Mouse (Mus musculus): ENCODE data around the gene Rbm6.

Gene Rbm6

DNA sequence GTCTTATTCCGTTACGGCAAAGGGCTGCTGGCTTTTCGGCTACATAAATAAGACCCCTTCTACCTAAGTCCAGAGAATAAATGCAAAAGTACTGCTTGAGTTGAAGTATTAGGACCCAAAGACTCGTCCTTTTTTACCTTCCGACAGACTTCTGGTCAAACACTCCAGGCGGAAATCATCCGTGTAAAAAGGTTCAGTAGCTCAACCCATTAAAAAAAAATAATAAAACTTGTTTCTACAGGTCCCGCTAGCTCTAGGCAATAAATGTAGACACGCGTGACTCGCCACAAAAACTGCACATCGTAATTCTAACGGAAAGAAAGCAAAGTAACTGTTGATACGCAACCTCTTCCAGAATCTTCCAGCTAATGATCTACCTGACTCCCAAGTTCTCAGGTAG is at the start of gene Rbm6:
Gene Rbm6 (minus strand): TSS at position 101 of the 400 bp plus-strand sequence.
- no peak for DNase-seq

DNA sequence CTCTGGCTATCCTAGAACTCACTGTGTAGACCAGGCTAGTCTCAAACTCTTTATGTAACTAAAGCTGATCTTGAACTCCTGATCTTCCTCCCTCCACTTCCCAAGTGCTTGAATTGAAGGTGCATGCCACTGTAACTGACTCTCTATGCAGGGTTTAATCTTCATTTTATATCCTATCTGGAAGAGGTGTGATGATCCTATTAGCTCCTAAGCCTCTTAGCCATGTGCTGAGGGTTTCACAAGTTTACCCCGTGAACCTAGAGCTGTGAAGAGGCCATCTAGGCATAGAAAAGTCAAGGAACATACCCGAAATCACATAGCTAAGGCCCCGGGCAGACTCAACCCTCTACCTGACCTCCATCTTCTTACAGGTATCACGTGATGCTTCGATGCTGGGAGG is 46.4 kb upstream of the Rbm6 start:
- no peak for DNase-seq

DNA sequence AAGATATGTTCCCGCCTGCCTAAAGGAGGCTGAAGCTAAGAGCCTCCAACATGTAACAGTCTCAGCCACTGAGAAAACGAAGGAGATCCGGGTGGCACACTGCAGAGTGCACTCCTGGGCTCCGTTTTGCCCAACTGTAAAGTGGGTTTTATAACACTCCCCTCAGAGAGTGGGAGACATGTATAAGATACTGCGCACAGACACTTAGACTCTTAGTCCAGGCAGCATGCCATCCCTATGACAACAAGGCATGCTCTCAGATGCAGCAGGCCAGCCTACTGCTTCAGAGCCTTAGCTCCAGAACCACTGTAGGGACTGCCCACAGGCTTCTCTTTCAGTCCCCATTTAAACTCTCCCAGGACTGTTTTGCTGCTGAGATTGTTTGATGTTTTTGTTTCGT is 45.8 kb upstream of the Rbm6 start:
- no peak for DNase-seq

DNA sequence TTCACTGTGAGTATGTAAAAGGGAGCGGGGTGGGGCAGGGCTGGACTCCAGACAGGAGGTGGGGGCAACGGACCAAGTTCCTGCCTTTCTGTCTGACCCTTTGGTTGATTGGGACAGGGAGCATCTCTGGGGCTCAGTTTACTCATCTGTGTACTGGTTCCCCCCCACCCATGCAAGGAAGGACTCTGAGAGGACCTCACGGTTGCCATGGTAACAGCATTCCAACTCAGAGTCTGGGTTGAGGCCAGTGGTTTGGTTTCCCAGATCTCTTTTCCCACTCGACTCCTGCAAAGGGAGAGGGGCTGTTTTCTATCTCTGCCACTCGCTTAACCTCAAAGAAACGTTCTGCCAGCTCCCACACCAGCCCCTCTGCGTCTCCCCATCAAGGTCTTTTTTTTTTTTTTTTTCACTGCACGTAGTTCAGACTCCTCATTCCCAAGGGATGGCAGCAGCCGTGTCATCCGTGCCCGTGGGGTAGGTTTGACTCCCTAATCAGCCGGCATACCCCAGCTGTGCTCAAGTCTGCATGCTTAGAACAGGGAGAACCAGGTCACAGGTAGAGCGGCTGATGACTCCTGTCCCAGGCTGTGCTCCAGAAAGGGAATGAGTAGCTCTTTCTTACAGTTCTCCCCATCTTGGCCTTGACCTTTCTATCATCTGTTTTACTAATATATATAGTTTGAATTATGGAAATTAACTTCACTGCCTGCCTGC is 45.0 kb upstream of the Rbm6 start:
- peak; percentile 38 for DNase-seq

DNA sequence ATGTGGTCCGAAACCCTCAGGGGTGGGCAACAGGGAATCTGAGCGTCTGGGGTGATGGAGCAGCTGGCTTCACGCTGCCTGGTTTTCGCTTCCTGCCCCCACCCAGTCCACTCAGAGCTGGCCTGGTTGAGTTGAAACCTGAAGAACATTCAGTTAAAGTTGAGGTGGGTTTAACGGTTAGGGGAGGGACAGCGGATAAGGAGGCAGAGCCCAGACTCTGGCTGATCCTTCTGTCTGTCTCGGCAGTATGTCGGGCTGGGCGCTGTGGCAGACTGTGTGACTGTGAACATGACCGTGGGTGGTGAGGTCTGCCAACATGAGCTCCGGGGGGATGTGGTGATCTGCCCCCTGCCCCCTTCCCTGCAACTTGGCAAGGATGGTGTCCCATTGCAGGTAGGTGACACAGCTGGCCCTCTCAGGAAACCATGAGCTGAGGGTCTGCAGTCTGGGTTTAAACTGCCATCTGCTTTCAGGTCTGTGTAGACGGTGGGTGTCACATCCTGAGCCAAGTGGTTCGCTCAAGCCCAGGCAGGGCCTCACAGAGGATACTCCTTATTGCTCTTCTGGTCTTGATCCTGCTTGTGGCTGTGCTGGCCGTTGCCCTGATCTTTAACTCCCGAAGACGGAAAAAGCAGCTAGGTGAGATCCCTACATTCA is 41.9 kb upstream of the Rbm6 start:
- no peak for DNase-seq

DNA sequence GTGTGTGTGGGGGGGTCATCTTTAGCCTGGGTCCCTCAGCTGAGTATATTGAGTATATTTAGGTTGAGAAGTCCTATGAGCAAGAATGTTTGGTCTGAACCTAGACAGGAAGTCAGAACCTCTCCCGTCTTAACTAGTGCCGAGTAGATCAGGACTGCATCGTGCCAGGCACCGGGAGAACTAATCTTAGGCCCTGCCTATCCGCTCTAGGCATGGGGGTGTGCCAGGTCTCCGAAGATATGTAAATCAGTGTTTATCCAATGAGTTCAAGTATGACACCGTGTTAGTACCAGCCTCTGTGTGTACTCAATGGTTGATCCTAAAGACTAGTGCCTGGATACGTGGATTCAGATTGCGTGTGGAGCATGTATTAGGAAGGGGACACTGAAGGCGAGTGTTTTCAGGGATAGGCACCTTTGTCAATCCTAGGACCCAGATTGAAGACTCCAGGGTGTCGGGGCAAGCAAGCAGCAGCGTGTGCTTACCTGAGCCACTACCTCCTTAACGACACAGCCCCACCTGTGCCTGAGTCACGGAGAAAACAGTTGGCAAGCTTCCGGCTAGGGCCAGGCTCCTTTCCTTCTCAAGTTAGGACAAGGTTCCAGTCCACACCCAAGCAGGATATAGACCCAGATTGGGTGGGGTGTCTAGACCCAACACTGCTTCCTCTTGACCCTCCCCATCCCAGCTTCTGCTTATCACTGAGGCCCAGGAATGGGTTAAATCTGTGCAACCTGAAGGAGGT is 37.2 kb upstream of the Rbm6 start:
- DNase-seq: no peak

DNA sequence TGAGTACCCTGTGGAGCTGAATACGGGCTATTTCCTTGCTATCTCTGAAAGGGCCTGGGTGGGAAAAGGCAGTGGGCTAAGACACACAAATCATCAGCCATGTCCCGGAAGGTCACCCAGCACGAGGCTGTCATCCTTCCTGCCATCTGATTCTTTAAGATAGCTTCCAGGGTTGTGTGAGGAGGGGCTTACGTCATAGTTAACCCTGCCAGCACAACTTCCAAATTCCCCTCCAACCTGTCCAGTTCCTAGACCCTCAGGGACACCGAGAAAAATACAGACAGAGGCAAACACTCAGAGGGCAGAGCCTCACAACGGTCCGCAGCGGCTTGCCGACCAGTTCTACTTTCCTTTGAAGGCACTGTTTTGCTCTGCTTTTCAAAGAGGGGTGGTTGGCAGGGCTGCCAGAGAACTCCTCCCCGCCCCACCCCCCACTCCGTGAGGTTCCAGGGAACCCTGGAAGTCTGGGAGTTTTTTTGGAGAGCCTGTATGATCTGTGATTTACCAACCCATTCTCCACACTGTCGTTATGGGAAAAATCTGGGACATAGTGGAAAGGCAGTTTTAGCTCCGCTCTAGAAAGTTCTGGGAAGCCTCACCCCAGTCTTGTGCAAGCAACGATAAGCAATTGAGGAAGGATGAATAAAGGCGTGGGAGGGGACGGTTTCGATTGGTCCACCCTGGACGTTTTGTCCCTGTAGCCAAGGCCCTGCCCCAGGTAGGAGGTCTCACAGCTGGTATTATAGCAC is 35.5 kb upstream of the Rbm6 start:
- DNase-seq: no peak

DNA sequence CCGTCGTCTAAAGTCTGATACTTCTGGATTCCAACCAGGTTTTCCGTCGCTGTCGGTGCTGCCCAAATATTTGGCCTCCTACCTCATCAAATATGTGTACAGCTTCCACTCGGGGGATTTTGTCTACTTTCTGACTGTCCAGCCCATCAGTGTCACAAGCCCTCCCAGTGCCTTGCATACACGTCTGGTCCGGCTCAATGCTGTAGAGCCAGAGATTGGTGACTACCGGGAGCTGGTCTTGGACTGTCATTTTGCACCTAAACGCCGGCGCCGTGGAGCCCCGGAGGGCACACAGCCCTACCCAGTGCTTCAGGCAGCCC is 34.7 kb upstream of the Rbm6 start:
- DNase-seq: no peak

DNA sequence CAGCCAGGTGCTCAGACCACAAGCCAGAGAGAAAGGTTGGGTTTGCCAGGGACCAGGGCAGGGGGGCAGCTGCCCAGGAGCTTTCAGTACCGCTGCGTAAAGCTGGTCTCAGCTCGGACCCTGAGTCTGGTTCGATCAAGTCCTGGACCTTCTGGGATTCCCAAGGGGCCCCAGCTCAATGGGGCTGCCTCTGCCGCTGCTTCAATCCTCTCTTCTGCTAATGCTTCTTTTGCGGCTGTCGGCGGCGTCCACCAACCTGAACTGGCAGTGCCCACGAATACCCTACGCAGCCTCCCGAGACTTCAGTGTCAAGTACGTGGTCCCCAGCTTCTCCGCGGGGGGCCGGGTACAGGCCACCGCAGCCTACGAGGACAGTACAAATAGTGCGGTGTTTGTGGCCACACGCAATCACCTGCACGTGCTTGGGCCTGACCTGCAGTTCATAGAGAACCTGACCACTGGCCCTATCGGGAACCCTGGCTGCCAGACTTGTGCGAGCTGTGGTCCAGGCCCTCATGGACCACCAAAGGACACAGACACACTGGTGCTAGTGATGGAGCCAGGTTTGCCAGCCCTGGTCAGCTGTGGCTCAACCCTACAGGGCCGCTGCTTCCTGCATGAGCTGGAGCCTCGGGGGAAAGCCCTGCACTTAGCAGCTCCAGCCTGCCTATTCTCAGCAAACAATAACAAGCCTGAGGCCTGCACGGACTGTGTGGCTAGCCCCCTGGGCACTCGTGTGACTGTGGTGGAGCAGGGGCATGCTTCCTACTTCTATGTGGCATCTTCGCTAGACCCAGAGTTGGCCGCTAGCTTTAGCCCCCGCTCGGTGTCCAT is 34.1 kb upstream of the Rbm6 start:
- DNase-seq: no peak

DNA sequence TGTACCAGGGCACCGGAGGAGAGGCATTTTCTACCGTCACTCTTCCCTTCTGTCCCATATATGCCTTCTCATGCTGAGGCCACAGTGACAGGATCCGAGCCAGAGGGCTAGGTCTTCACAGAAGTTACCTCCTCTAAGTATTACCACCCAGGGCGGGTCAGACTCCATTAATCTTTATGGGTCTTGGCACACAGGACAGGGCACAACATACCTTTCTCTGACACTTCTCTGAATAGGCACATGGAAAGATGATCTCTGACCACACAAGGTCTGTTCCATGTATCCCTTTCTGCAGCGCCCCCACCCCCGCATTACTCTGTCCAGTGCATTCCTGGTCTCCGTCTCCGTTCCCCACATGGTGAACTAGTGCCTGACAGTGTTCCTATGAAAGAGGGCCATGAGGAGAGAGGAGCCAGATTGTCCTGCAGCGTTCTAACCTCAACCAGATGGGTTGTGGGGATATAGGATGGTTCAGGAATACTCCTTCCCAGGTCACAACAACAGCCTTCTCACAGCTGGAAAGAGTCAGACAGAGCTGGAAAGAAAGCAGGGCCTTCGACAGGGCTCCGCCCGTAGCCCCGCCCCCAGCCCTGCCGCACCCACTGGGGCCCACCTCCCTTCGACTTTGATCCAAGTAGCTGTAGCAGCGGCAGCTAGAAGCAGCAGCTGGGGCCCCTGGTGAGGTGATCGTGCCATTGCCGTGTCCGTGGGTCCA is 33.4 kb upstream of the Rbm6 start, which contains the start of gene Mst1r:
Gene Mst1r (plus strand): TSS at position 622 of the 715 bp plus-strand sequence.
- no peak for DNase-seq

DNA sequence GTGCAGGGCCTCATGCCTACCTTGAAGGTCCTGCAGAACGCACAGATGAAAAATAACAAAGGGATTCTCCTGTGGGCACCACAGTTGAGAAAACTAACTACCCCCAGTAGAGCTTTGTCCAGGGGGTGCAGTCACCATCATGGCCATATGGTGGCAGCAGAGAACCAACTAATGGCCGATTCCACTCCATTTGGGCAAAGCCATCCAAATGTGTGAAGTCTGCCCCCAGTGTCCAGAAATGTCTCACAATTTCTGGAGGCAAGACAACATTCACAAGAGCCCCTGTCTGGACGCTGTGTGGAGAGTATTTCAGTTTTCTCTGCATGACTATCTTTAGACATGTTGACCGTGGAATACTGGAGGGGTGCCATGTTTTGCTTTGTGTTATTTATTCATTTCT is 31.7 kb upstream of the Rbm6 start:
- peak; percentile 91 for DNase-seq

DNA sequence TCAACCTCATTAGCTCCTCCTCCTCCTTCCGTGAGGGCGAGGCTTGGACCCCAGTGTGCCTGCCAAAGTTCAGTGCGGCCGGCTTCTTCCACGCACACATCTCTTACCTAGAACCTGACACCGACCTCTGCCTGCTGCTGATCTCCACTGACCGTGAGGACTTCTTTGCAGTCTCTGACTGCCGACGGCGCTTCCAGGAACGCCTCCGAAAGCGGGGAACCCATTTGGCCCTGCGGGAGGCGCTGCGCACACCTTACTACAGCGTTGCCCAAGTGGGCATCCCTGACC is 28.5 kb upstream of the Rbm6 start:
- DNase-seq: no peak

DNA sequence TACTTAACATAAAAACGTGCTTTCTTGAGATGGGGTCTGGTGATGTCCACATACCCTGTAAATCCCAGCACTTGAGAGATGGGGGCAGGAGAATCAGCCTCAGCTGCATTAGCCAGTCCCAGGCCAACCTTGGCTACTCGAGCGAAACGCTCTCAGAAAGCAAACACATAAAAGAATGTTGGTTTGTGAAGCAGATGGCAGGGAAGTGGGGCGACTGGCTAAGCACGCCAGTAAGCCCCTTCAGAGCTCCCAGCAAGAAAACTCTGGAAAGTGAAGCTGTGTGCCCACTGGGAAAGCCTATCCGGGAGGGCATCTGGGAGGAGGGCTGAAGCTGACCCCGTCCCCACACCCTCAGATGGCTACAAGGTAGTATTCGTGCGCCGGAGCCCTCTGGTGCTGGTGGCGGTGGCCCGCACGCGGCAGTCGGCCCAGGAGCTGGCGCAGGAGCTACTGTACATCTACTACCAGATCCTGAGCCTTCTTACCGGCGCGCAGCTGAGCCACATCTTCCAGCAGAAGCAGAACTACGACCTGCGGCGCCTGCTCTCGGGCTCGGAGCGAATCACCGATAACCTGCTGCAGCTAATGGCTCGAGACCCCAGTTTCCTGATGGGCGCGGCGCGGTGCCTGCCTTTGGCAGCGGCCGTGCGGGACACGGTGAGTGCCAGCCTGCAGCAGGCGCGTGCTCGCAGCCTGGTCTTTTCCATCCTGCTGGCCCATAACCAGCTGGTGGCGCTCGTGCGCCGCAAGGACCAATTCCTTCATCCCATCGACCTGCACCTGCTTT is 28.0 kb upstream of the Rbm6 start:
- peak; percentile 89 for DNase-seq

DNA sequence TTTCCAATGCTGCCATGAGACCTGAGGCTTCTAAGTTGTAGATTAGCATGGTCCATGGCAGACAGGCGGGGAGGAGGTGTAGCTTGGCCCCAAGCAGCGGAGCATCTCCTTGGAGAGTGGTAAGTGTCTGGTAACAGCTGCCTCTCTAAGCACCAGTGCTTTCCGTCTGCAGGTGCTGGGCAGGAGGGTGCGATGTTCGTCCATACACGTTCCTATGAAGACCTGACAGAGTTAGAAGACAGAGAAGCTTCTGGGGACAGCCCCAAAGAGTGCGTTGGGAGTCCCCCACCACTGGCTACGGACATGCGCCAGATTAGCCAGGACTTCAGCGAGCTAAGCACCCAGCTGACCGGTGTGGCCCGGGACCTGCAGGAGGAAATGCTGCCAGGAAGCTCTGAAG is 26.8 kb upstream of the Rbm6 start:
- DNase-seq: no peak

DNA sequence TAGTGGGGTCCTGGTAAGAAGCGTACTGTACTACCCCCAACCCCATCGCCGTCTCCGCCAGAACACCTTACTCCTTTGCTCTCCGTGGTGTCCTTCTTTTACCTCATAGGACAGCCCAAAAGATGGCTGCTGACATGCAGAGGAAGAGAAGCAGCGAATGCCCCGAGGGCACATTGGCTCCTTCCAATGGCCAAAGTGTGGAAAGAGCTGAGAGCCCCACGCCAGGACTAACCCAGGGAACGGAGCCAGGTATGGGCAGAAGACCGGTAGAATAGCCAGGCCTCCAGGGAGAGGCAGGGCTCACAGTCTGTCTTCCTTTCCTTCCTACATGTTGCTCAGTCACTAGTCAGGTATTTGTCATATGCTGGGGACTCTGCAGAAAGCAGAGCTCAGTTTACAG is 25.5 kb upstream of the Rbm6 start:
- no peak for DNase-seq

DNA sequence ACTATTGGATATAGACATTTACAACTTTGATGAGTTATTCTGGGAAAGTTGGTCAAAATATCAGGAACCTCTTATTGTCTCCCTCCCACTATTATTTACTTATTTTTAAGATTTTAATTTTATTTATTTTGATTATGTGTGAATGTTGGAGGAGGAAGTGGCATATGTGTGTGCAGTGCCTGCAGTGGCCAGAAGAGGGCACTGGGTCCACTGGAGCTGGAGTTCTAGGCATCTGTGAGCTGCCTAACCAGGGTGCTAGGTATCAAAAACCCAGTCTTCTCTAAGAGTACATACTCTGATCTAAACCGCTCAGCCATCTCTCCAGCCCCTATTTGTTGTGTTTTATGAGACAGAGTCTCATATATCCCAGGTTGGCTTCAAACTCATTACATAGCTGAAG is 18.0 kb upstream of the Rbm6 start:
- DNase-seq: no peak

DNA sequence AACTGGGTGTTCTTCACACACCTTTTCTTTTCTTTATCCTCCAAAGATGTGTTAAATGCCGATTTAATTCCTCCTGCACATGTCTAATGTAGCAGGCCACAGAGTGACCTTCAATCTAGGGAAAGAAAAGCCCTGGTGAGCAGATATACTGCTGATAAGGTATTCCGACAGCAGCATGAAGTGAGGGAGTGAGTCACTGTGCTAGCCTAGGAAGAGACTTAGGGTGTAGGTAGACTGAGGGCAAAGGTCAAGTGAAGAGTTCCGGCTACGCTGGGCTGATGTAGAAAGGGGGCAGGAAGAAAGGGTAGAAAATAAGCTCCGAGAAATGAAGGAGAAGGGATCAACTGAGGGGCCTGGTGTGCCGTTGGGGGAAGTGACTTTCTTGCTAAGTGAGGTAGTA is 17.2 kb upstream of the Rbm6 start:
- DNase-seq: no peak

DNA sequence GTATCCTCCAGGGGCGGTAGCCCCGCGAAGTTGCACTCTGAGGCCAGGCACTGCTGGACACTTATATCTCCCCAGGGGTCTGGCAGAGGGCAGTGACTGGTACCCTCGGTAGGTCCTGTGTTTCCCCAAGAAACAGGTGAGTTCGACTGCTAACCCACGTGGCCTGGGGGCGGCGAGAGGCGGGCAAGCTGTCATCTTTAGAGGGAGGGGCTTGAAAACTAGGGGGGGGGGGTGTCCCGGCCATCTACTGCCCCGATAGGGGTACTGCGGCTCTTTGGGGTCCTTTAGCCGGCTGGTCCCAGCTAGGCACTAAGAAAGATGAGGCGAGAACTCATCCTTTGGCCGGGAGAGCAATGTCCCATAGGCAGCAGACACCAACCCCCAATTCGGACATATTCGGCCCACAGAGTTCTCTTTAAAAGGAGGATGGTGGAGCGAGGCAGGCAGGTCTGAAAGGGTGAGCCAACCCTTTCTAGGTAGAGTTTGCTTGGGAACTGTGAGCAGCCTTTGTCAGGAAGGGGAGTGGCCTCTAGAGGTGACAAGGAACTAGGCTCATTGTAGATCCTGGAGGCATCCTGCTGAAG is 15.3 kb upstream of the Rbm6 start:
- DNase-seq: peak; percentile 63

DNA sequence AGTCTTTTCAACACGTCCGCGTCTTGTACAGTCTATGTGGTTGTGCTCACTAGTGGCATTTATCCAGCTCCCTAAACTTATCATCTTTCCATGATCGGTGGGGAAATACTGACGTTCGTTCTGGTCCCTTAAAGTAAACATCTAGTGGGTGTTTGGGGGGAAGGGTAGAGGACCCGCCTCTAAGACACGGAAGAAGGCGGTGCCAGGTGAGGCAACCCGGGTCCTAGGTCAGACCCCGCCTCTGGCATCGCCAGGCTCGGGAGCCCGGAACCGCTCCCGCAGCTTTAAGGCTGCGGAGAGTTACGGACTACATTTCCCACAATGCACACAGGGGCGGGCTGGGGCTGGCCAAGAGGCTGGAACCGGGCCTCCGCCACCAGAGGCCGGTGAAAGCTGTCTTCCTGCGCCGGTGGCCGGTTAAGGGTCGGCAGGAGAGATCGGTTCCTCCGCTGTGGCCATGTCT is 14.8 kb upstream of the Rbm6 start, which contains the start of gene Mon1a:
Gene Mon1a (plus strand): TSS at position 348 of the 463 bp plus-strand sequence.
- peak; percentile 72 for DNase-seq

DNA sequence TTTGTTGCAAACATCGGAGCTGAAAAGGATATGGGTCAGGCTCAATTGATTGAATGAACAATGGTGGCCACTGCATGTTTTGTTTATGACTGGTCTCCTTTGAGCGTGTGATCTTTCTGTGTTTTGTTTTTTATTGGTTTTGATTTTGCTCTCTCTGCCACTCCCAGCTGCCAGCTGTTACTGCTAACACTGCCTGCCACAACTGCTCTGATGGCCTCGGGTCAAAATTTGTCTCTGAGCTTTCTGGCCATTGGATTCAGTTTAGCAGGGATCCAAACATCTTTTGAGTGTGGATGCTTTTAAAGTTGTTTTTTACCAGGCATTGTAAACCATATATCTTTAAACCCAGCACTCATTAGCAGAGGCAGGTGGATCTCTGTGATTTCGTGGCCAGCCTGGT is 7.4 kb upstream of the Rbm6 start:
- DNase-seq: no peak

All from right cerebral cortex, postnatal 4 days (tissue).